Mouse (Mus musculus): ENCODE data around the gene Acvrl1.

DNA sequence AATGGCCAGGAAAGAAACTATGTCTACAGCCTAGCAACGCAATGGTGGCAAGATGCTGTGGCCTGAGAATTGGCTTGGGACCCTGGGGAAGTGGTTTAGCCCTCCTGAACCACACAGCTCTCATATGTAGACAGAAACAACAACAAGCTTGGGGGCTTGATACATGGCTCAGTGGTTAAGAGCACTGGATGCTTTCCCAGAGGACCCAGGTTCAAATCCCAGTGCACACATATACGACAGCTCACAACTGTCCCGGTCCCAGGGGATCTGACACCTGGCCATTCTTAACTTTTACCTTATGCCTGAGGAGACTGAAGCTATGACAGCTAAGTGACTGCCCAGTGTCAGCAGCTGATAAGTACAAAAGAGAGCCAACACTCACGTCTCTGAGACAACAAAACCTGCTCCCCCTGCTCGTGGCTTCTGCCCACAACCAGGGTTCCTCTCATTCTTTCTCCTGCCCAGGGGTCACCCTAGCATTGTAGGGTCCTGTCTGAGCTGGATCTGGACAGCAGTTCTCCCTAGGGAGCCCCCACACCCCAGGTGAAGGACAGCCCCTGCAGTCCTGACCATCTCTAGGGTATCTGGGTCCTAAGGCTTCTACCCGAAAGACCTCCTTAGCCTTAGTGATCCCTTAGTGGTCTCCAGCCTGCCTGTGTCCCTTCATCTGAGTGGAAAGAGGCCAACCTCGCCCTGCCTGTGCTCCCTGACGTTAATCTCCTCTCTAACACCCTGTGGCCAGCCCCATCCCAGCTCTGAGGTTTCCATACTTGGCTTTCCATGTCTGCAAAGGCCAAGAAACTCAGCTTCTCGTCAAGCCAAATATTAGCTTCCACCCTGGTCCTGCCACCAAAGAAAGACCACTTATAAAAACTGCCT lies 6.7 kb upstream of the Acvrl1 start:
- TF ChIP-seq CTCF (IDR thresholded peaks at IDR 0.05; ENCODE audit: control insufficient read depth, insufficient read depth, insufficient replicate concordance, low read depth, low read length) = no peak
- TF ChIP-seq POLR2A (IDR thresholded peaks at IDR 0.05; ENCODE audit: control insufficient read depth, low read depth, low read length) = no peak

Data from testis, adult 2 months (tissue).